Mouse (Mus musculus) kidney, adult 2 months (tissue): ENCODE results near the gene Apopt1.

ENCODE experiments used
- CTCF ChIP-seq: fragments of 200-500 bp; conservative IDR thresholded peaks from 2 replicates; pipeline ENCODE4 v1.5.1; 2011; ENCODE audit warnings: low read depth, mild to moderate bottlenecking, control low read depth, low read length, moderate library complexity, mixed read lengths; ENCODE audit not compliant: insufficient read depth, insufficient read length
- POLR2A ChIP-seq: fragments of 200-500 bp; IDR thresholded peaks from one replicate; pipeline ENCODE4 v1.6.1; 2011; ENCODE audit warnings: low read depth, low read length, control low read depth

DNA sequence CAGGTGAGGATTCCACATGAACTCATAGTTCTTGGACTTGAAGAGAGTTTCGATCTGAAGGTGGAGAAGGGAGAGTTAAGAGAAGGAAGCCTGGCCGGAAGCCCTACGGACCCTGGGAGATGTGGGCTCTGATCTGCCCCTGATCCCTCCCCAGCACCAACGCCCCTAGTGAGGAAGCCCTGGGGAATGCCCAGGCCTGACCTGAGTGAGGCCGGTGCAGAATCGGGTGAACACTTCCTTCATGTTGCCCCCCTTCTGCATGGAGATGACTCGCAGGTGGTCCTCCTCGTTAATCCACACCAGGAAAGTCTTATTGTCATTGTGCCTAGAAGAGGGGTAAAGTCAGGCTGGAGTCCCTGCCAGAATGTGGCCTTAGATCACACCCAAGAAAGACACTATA is 43.1 kb upstream of the Apopt1 start:
- TF ChIP-seq CTCF (no peak), POLR2A (no peak)
